Mouse (Mus musculus) neural tube, embryonic 14.5 days (tissue): ENCODE data around the gene Phykpl. TPM values are rescaled to one million over a fixed set of nuclear protein-coding genes. Genes with fewer than 3 reads are reported as not detected.
A peak's percentile ranks its signal among the peaks of the same experiment; 100 is the strongest.

Experiments used
- ATAC-seq: fragments of 200-750 bp; cut with Nextera tagmentation; 2 replicates; pipeline ENCODE4 v1.8.0; 2017; ENCODE audit warnings: low read depth, mild to moderate bottlenecking, moderate TSS enrichment, moderate library complexity
- H3K27ac ChIP-seq: fragments of 300-500 bp; sonication (generic); 2 replicates; pipeline ENCODE4 v1.5.1; 2014; ENCODE audit warnings: low read depth, mild to moderate bottlenecking, control low read depth, low read length, moderate library complexity, mixed read lengths
- H3K27me3 ChIP-seq: fragments of 300-500 bp; sonication (generic); 2 replicates; pipeline ENCODE4 v1.6.1; 2014; ENCODE audit warnings: low read length; ENCODE audit not compliant: control insufficient read depth, insufficient read depth
- H3K36me3 ChIP-seq: fragments of 300-500 bp; sonication (generic); 2 replicates; pipeline ENCODE4 v1.6.1; 2014; ENCODE audit warnings: low read length, mixed read lengths; ENCODE audit not compliant: control insufficient read depth, insufficient read depth
- H3K4me1 ChIP-seq: fragments of 300-500 bp; sonication (generic); 2 replicates; pipeline ENCODE4 v1.6.1; 2014; ENCODE audit warnings: low read length; ENCODE audit not compliant: control insufficient read depth, insufficient read depth
- H3K4me2 ChIP-seq: fragments of 300-500 bp; sonication (generic); 2 replicates; pipeline ENCODE4 v1.6.1; 2014; ENCODE audit warnings: mild to moderate bottlenecking, low read depth, low read length, control low read depth
- H3K4me3 ChIP-seq: fragments of 300-500 bp; sonication (generic); 2 replicates; pipeline ENCODE4 v1.5.1; 2014; ENCODE audit warnings: low read depth, low read length, control low read depth, mixed read lengths
- H3K9ac ChIP-seq: fragments of 300-500 bp; sonication (generic); replicated peaks from 2 replicates; pipeline ENCODE4 v1.6.1; 2014; ENCODE audit warnings: low read depth, mild to moderate bottlenecking, control low read depth, low read length, mixed read lengths
- H3K9me3 ChIP-seq: fragments of 300-500 bp; sonication (generic); 2 replicates; pipeline ENCODE4 v1.6.1; 2016; ENCODE audit warnings: low read length; ENCODE audit not compliant: control insufficient read depth
- WGBS: fragments of 180-500 bp; shearing (Covaris S2); extraction: QIAGEN DNeasy Blood & Tissue Kit; methylation state at CpG from one replicate; pipeline ENCODE4 v1.1.7; 2014; 5-methylcytosine and 5-hydroxymethylcytosine counted together
- polyA plus RNA-seq: library from polyadenylated mRNA; unstranded; fragments of >200 nt; fragmentation: Nextera tagmentation; extraction: Ambion mirVana; gene quantifications from 2 replicates; pipeline ENCODE4 v1.2.1, GENCODE M21; 2014

Phykpl gene
- polyA plus RNA-seq, result 9.9 and 11.7 TPM in 2 replicates

- H3K36me3 ChIP-seq, result peaks cover 14% of the 10 kb centered on the region; the same call in 1 of the 2 replicates
- H3K9me3 ChIP-seq, result no peaks in the 10 kb centered on the region
- peaks cover 17% of the 10 kb centered on the region; the same call in 1 of the 2 replicates for H3K4me1 ChIP-seq
- no peaks in the 10 kb centered on the region for H3K27me3 ChIP-seq
- peak within 1 kb of the TSS; percentile 56 for H3K4me3 ChIP-seq
- peak within 1 kb of the TSS; percentile 71 for H3K9ac ChIP-seq
- under 1% methylated on average over 59 of the region's 59 CpGs for WGBS
- peak; percentile 95 for ATAC-seq
- peak within 1 kb of the TSS; percentile 57 for H3K4me2 ChIP-seq
- peak within 1 kb of the TSS; percentile 83 for H3K27ac ChIP-seq
These were observed at the start of gene Phykpl for GRCm38 (mm10) chr11:51584431-51585248. TSS of gene Phykpl (plus strand) at chr11:51584757.

DNA sequence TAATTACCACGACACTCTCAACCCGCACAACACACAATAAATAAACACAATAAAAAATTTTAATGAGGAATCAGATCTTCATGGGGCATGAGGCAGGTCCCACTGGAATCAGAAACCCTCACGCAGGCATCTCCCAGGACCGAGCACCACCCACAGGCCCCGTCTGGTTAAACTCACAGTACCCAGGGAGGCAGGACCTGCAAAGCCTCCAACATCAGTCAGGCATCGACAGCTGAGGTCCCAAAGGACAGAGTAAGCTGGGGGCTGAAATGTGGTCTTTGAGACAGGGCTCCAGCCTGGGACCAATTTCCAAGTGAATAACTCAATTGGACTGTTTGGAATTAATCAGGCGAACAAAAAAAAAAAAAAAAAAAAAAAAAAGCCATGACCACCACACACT lies 46.2 kb upstream of the Phykpl start:
- H3K4me1 ChIP-seq, result no peaks in the 10 kb centered on the region
- ATAC-seq, result no peak
- no peaks in the 10 kb centered on the region for H3K36me3 ChIP-seq
- no peak overlapping the region for H3K9ac ChIP-seq
- H3K4me2 ChIP-seq, result no peak overlapping the region
- no peak overlapping the region for H3K4me3 ChIP-seq
- H3K9me3 ChIP-seq, result no peaks in the 10 kb centered on the region
- no peak overlapping the region for H3K27ac ChIP-seq
- no peaks in the 10 kb centered on the region for H3K27me3 ChIP-seq
- 32% methylated on average over 7 of the region's 7 CpGs for WGBS

DNA sequence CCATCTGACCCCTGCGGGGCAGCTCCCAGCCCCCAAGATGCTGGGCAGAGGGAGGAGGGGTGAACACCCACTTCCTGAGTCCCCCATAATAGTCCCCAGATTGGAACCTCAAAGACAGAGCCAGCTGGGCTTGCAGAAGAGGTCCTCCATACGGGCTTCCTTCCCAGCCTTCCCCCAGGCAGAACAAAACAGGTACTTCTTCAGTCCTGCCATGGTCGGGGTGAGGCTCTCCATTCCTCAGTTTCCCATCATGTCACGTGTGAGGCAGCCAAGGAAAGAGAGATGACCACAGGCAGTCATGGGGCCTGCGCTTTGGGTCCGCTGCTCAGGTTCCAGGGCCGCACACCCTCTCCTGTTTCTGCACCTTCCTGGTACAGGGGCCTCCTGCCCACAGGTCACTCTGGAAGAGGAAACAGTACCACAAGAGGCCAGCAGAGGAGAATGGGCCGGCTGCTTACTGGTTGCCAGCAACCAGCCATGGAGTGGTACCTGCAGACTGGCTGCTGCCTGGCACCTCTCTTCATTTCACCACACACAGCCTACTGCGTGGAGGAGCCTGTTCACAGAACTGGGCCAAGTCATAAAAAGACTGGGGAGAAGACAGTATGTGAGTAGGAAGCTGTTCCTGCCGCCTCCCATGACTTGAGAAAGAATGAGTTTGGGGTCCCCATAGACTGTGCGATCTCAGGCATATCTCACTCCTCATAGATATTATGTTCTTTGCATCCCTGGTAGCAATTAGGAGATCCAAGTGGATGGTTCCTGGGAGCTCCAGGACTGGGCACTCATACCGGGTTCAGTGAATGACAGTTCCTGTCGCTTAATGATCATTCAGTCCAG lies 45.4 kb upstream of the Phykpl start:
- Histone ChIP-seq H3K9ac (no peak overlapping the region), H3K4me1 (no peaks in the 10 kb centered on the region), H3K36me3 (no peaks in the 10 kb centered on the region), H3K4me2 (no peak overlapping the region), H3K4me3 (no peak overlapping the region), H3K27me3 (no peaks in the 10 kb centered on the region), H3K27ac (no peak overlapping the region), H3K9me3 (no peaks in the 10 kb centered on the region)
- peak; percentile 39 for ATAC-seq
- WGBS, result 61% methylated on average over 13 of the region's 13 CpGs

GRCm38 (mm10) chr11:51539759-51540282 lies 44.7 kb upstream of the Phykpl start:
- no peak overlapping the region for H3K4me2 ChIP-seq
- H3K36me3 ChIP-seq, result no peaks in the 10 kb centered on the region
- no peak overlapping the region for H3K9ac ChIP-seq
- H3K4me3 ChIP-seq, result no peak overlapping the region
- 11% methylated on average over 10 of the region's 10 CpGs for WGBS
- H3K9me3 ChIP-seq, result no peaks in the 10 kb centered on the region
- H3K27ac ChIP-seq, result no peak overlapping the region
- H3K4me1 ChIP-seq, result no peaks in the 10 kb centered on the region
- no peaks in the 10 kb centered on the region for H3K27me3 ChIP-seq
- ATAC-seq, result peak; percentile 91

GRCm38 (mm10) chr11:51542424-51542823 lies 42.1 kb upstream of the Phykpl start:
- Histone ChIP-seq H3K9ac (no peak overlapping the region), H3K4me2 (no peak overlapping the region), H3K36me3 (no peaks in the 10 kb centered on the region), H3K9me3 (no peaks in the 10 kb centered on the region), H3K27me3 (no peaks in the 10 kb centered on the region), H3K27ac (no peak overlapping the region), H3K4me3 (no peak overlapping the region), H3K4me1 (no peaks in the 10 kb centered on the region)
- no peak for ATAC-seq
- 62% methylated on average over 9 of the region's 9 CpGs for WGBS

- H3K4me3 ChIP-seq, result no peak overlapping the region
- H3K27me3 ChIP-seq, result no peaks in the 10 kb centered on the region
- no peak overlapping the region for H3K27ac ChIP-seq
- H3K36me3 ChIP-seq, result no peaks in the 10 kb centered on the region
- 33% methylated on average over 7 of the region's 7 CpGs for WGBS
- H3K4me1 ChIP-seq, result no peaks in the 10 kb centered on the region
- no peak overlapping the region for H3K9ac ChIP-seq
- no peak overlapping the region for H3K4me2 ChIP-seq
- no peaks in the 10 kb centered on the region for H3K9me3 ChIP-seq
- ATAC-seq, result no peak
These were observed 41.0 kb upstream of the Phykpl start for GRCm38 (mm10) chr11:51543487-51544050.

- H3K4me2 ChIP-seq, result no peak overlapping the region
- H3K27me3 ChIP-seq, result no peaks in the 10 kb centered on the region
- H3K27ac ChIP-seq, result no peak overlapping the region
- ATAC-seq, result no peak
- 71% methylated on average over 2 of the region's 2 CpGs for WGBS
- no peaks in the 10 kb centered on the region for H3K36me3 ChIP-seq
- H3K9me3 ChIP-seq, result no peaks in the 10 kb centered on the region
- no peak overlapping the region for H3K4me3 ChIP-seq
- no peaks in the 10 kb centered on the region for H3K4me1 ChIP-seq
- H3K9ac ChIP-seq, result no peak overlapping the region
These were observed 40.1 kb upstream of the Phykpl start for GRCm38 (mm10) chr11:51544413-51544812.

- H3K4me2 ChIP-seq, result no peak overlapping the region
- no peak overlapping the region for H3K9ac ChIP-seq
- no peaks in the 10 kb centered on the region for H3K27me3 ChIP-seq
- no peak for ATAC-seq
- no peak overlapping the region for H3K4me3 ChIP-seq
- H3K9me3 ChIP-seq, result no peaks in the 10 kb centered on the region
- no peaks in the 10 kb centered on the region for H3K4me1 ChIP-seq
- 76% methylated on average over 4 of the region's 4 CpGs for WGBS
- no peaks in the 10 kb centered on the region for H3K36me3 ChIP-seq
- no peak overlapping the region for H3K27ac ChIP-seq
These were observed 38.7 kb upstream of the Phykpl start for GRCm38 (mm10) chr11:51545811-51546210.
